Mouse (Mus musculus) forebrain, postnatal 0 days (tissue): Measurements from ENCODE around the gene Plekhj1. TPM values are rescaled to one million over a fixed set of nuclear protein-coding genes. Genes with fewer than 3 reads are reported as not detected.

Experiments used
- ATAC-seq: fragments of 200-750 bp; cut with Nextera tagmentation; 2 replicates; pipeline ENCODE4 v1.8.0; 2017; ENCODE audit warnings: mild to moderate bottlenecking, moderate library complexity
- DNase-seq: peaks from one replicate; pipeline ENCODE4 v3.0.0-alpha.2; 2015
- H3K27ac ChIP-seq: fragments of 300-500 bp; sonication (generic); 2 replicates; pipeline ENCODE4 v1.5.1; 2014; ENCODE audit warnings: low read depth, mild to moderate bottlenecking, antibody characterized with exemption, low read length, moderate library complexity, mixed read lengths
- H3K27me3 ChIP-seq: fragments of 300-500 bp; sonication (generic); 2 replicates; pipeline ENCODE4 v1.6.1; 2014; ENCODE audit warnings: mild to moderate bottlenecking, low read length, mixed read lengths; ENCODE audit not compliant: insufficient read depth
- H3K36me3 ChIP-seq: fragments of 300-500 bp; sonication (generic); 2 replicates; pipeline ENCODE4 v1.6.1; 2014; ENCODE audit warnings: mild to moderate bottlenecking, moderate library complexity; ENCODE audit not compliant: insufficient read depth
- H3K4me1 ChIP-seq: fragments of 300-500 bp; sonication (generic); 2 replicates; pipeline ENCODE4 v1.6.1; 2014; ENCODE audit warnings: antibody characterized with exemption; ENCODE audit not compliant: insufficient read depth
- H3K4me2 ChIP-seq: fragments of 300-500 bp; sonication (generic); 2 replicates; pipeline ENCODE4 v1.6.1; 2014; ENCODE audit warnings: low read depth, mild to moderate bottlenecking, moderate library complexity
- H3K4me3 ChIP-seq: fragments of 300-500 bp; sonication (generic); 2 replicates; pipeline ENCODE4 v1.5.1; 2014; ENCODE audit warnings: low read depth, low read length, mixed read lengths
- H3K9ac ChIP-seq: fragments of 300-500 bp; sonication (generic); 2 replicates; pipeline ENCODE4 v1.6.1; 2014; ENCODE audit warnings: mild to moderate bottlenecking
- H3K9me3 ChIP-seq: fragments of 300-500 bp; sonication (generic); 2 replicates; pipeline ENCODE4 v1.6.1; 2016; ENCODE audit warnings: low read length
- CTCF ChIP-seq: sonication (generic); IDR thresholded peaks from 2 replicates; pipeline ENCODE4 v1.5.1; 2016; ENCODE audit warnings: antibody characterized with exemption, control low read depth, low read depth
- WGBS: fragments of 180-500 bp; shearing (Covaris S2); extraction: QIAGEN DNeasy Blood & Tissue Kit; methylation state at CpG from one replicate; pipeline ENCODE4 v1.1.7; 2014; 5-methylcytosine and 5-hydroxymethylcytosine counted together
- polyA plus RNA-seq: library from polyadenylated mRNA; unstranded; fragments of >200 nt; fragmentation: Nextera tagmentation; extraction: Ambion mirVana; gene quantifications from 2 replicates; pipeline ENCODE4 v1.2.1, GENCODE M21; 2015
- total RNA-seq: library from RNA; depleted of rRNA; stranded (reverse); fragments of >200 nt; gene quantifications from 2 replicates; pipeline ENCODE4 v1.2.3, GENCODE M21; 2014

The Plekhj1 gene
- total and polyA plus RNA-seq, 2 experiments from 2014 or later: 89.0 to 96.8 TPM

GRCm38 (mm10) chr10:80790761-80791404 lies 7.5 kb downstream of the Plekhj1 start:
- no peak overlapping the region for H3K27ac ChIP-seq
- no peaks in the 10 kb centered on the region for H3K27me3 ChIP-seq
- 90% methylated on average over 19 of the region's 19 CpGs for WGBS
- H3K4me2 ChIP-seq: no peak overlapping the region
- ATAC-seq (no peak), DNase-seq (no peak)
- no peaks in the 10 kb centered on the region for H3K9me3 ChIP-seq
- H3K4me3 ChIP-seq: no peak overlapping the region
- TF ChIP-seq CTCF: no peak
- peaks cover 95% of the 10 kb centered on the region for H3K36me3 ChIP-seq
- no peak overlapping the region for H3K9ac ChIP-seq
- no peaks in the 10 kb centered on the region for H3K4me1 ChIP-seq

DNA sequence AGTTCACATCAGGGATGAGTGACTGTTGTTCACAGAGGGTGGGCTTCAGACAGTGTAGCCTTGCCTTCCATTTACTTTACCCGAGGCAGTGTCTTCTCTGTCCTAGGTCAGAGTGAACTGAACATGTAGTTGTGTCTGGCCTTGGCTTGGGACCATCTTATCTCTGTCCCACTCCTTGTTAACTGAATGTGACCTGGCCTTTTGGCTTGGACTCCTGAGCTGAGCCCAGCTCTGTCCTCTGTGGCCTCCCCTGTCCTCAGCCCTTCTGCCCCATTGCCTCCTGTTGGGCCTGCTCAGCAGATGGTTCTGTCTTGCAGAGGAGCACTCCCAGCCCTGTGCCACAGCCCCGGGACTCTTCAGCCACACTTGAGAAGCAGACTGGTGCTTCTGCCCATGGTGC lies 10.9 kb downstream of the Plekhj1 start:
- no peak overlapping the region for H3K9ac ChIP-seq
- no peak for TF ChIP-seq CTCF
- peaks cover 97% of the 10 kb centered on the region for H3K36me3 ChIP-seq
- H3K27me3 ChIP-seq: no peaks in the 10 kb centered on the region
- ATAC-seq (no peak), DNase-seq (no peak)
- no peak overlapping the region for H3K4me2 ChIP-seq
- no peaks in the 10 kb centered on the region for H3K4me1 ChIP-seq
- no peak overlapping the region for H3K27ac ChIP-seq
- WGBS: 81% methylated on average over 2 of the region's 2 CpGs
- no peaks in the 10 kb centered on the region for H3K9me3 ChIP-seq
- H3K4me3 ChIP-seq: no peak overlapping the region

GRCm38 (mm10) chr10:80785963-80786362 lies 12.5 kb downstream of the Plekhj1 start:
- no peaks in the 10 kb centered on the region for H3K4me1 ChIP-seq
- no peak overlapping the region for H3K9ac ChIP-seq
- H3K27ac ChIP-seq: no peak overlapping the region
- H3K27me3 ChIP-seq: no peaks in the 10 kb centered on the region
- peaks cover 99% of the 10 kb centered on the region for H3K36me3 ChIP-seq
- H3K9me3 ChIP-seq: no peaks in the 10 kb centered on the region
- H3K4me2 ChIP-seq: no peak overlapping the region
- ATAC-seq: no peak
- no peak for TF ChIP-seq CTCF
- no peak for DNase-seq
- H3K4me3 ChIP-seq: no peak overlapping the region
- 94% methylated on average over 11 of the region's 11 CpGs for WGBS

GRCm38 (mm10) chr10:80784871-80785270 lies 13.6 kb downstream of the Plekhj1 start:
- Histone ChIP-seq H3K4me1 (no peaks in the 10 kb centered on the region), H3K4me3 (no peak overlapping the region), H3K36me3 (peaks cover 99% of the 10 kb centered on the region), H3K27me3 (no peaks in the 10 kb centered on the region), H3K9me3 (no peaks in the 10 kb centered on the region), H3K4me2 (no peak overlapping the region), H3K9ac (no peak overlapping the region), H3K27ac (no peak overlapping the region)
- DNase-seq (no peak), ATAC-seq (no peak)
- TF ChIP-seq CTCF: no peak
- WGBS: 81% methylated on average over 12 of the region's 12 CpGs

- Histone ChIP-seq H3K36me3 (peaks cover 100% of the 10 kb centered on the region), H3K4me3 (no peak overlapping the region), H3K4me2 (no peak overlapping the region), H3K9ac (no peak overlapping the region), H3K9me3 (no peaks in the 10 kb centered on the region), H3K4me1 (no peaks in the 10 kb centered on the region), H3K27me3 (no peaks in the 10 kb centered on the region), H3K27ac (no peak overlapping the region)
- ATAC-seq (no peak), DNase-seq (no peak)
- WGBS: 98% methylated on average over 2 of the region's 2 CpGs
- TF ChIP-seq CTCF: no peak
Measured at GRCm38 (mm10) chr10:80784302-80784701, 14.1 kb downstream of the Plekhj1 start.

DNA sequence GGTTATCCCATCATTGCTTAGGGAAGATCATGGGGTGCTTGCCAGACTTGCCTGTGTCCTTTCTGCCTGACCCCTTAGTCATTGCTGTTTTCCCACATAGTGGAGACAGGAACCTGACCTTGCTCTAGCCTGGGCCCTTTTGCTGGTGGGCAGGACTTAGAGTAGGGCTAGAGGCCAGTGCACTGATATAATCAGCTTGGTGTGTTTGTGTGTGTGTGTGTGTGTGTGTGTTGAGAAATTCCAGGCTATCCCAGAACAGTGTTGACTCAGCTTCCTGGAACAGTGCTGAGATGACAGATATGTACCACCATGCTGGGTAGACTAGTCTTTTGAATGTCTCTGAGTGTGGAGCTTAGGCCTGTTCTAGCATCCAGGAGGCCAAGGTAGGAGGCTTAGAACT lies 18.9 kb downstream of the Plekhj1 start:
- TF ChIP-seq CTCF: no peak
- no peak for ATAC-seq

DNA sequence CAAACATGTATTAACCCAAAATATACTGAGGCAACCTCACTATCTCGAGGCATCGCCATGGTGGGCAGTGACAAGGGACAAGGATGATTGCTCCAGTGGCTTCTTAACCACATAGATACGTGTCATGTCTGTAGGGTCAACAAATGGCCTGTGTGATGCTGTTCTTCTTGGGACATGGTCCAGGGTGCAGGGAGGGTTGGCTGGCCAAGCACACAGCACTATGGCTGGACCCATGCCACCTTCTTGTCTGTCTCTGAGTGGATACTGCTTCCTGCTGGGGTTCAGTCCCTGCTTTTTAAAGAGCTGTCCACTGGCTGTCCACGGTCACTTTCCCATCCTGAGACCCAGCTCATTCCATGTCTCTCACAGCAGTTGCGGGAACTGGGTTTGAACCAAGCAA lies 21.3 kb downstream of the Plekhj1 start:
- TF ChIP-seq CTCF: no peak
- DNase-seq (no peak), ATAC-seq (no peak)
- H3K36me3 ChIP-seq: peaks cover 97% of the 10 kb centered on the region
- H3K27ac ChIP-seq: no peak overlapping the region
- H3K4me2 ChIP-seq: no peak overlapping the region
- no peaks in the 10 kb centered on the region for H3K9me3 ChIP-seq
- peaks cover 6% of the 10 kb centered on the region; the same call in 1 of the 2 replicates for H3K4me1 ChIP-seq
- H3K4me3 ChIP-seq: no peak overlapping the region
- H3K9ac ChIP-seq: no peak overlapping the region
- WGBS: 88% methylated on average over 5 of the region's 5 CpGs
- no peaks in the 10 kb centered on the region for H3K27me3 ChIP-seq

More for the DNA sequence above, 18.9 kb downstream of the Plekhj1 start:
- Histone ChIP-seq H3K9me3 (no peaks in the 10 kb centered on the region), H3K27ac (no peak overlapping the region), H3K4me3 (no peak overlapping the region), H3K27me3 (no peaks in the 10 kb centered on the region), H3K4me1 (no peaks in the 10 kb centered on the region), H3K36me3 (peaks cover 100% of the 10 kb centered on the region), H3K9ac (no peak overlapping the region), H3K4me2 (no peak overlapping the region)
- no peak for DNase-seq
